Mouse (Mus musculus) olfactory bulb, adult 2 months (tissue): Measurements from ENCODE around the gene Eno1.

Experiments
- CTCF ChIP-seq: fragments of 200-500 bp; IDR thresholded peaks from 2 replicates; pipeline ENCODE4 v1.5.1; 2012; ENCODE audit warnings: low read depth, mild to moderate bottlenecking, low read length, moderate library complexity; ENCODE audit not compliant: insufficient read depth
- POLR2A ChIP-seq: fragments of 200-500 bp; IDR thresholded peaks from 2 replicates; pipeline ENCODE4 v1.6.1; 2012; ENCODE audit warnings: mild to moderate bottlenecking, low read depth, low read length, moderate library complexity; ENCODE audit not compliant: insufficient read depth

DNA sequence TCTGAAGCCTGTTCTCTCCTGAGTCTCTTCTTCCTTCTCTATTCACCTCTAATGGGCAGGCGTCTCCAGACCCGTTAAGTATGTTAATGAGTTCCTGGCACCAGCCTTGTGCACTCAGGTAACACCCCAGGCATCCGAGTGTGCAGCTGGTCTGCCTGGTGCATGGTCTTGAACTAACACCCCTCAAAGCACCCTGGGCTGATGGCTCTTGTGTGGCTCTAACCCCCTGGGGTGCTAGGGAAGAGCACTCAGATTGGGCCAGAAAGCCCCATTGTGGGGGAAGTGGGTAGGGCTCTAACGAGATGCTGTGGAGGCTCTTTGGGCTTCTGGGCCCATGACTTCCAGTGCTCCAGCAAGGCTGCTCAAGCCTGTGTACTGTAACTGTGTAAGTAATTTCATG is 5.2 kb downstream of the Eno1 start:
- no peak for TF ChIP-seq CTCF
- TF ChIP-seq POLR2A, result no peak
